Mouse (Mus musculus): Measurements from ENCODE around the gene Kcns1. TPM values are rescaled to one million over a fixed set of nuclear protein-coding genes. Genes with fewer than 3 reads are reported as not detected.
A peak's percentile ranks its signal among the peaks of the same experiment; 100 is the strongest.
"Not testable (repeated sequence)": the region's sequence is repeated elsewhere in the genome, so short reads cannot be mapped to it uniquely, and the experiment has no call there.

Gene Kcns1
- polyA plus RNA-seq (2014; fragmentation: Nextera tagmentation; extraction: Ambion mirVana), result 0.27 and 0.77 TPM in 2 replicates

GRCm38 (mm10) chr2:164170902-164171301 is at the start of gene Kcns1:
TSS of gene Kcns1 (minus strand) at chr2:164171113.
- H3K27ac ChIP-seq (ENCODE audit: low read depth, low read length), result no peak within 1 kb of the TSS
- H3K4me2 ChIP-seq (ENCODE audit: low read length), result peak within 1 kb of the TSS; percentile 53
- H3K9me3 ChIP-seq (replicated peaks; ENCODE audit: control insufficient read depth, low read length), result no peaks in the 10 kb centered on the region
- 1% methylated on average over 29 of the region's 29 CpGs for WGBS
- peaks cover 60% of the 10 kb centered on the region for H3K27me3 ChIP-seq (replicated peaks; ENCODE audit: control insufficient read depth, insufficient read depth, low read length)
- H3K9ac ChIP-seq (ENCODE audit: low read length), result peak within 1 kb of the TSS; percentile 46
- ATAC-seq, result no peak
- H3K4me1 ChIP-seq (ENCODE audit: control insufficient read depth, insufficient read depth, low read length), result 0 out of 2 replicates have a peak, but pooled peaks cover 3% of the 10 kb centered on the region
- H3K36me3 ChIP-seq (ENCODE audit: control insufficient read depth, insufficient read depth, low read length), result no peaks in the 10 kb centered on the region
- peak; percentile 11 for DNase-seq (ENCODE audit: low spot score)
- peak within 1 kb of the TSS; percentile 27 for H3K4me3 ChIP-seq (ENCODE audit: low read depth, low read length)

GRCm38 (mm10) chr2:164219295-164219694 is 48.4 kb upstream of the Kcns1 start:
- no peak overlapping the region for H3K9ac ChIP-seq (ENCODE audit: low read length)
- H3K4me2 ChIP-seq (ENCODE audit: low read length), result no peak overlapping the region
- WGBS, result 83% methylated on average over 9 of the region's 9 CpGs
- ATAC-seq (no peak), DNase-seq (ENCODE audit: low spot score) (no peak)
- H3K9me3 ChIP-seq (replicated peaks; ENCODE audit: control insufficient read depth, low read length), result no peaks in the 10 kb centered on the region
- no peaks in the 10 kb centered on the region for H3K4me1 ChIP-seq (ENCODE audit: control insufficient read depth, insufficient read depth, low read length)
- H3K36me3 ChIP-seq (ENCODE audit: control insufficient read depth, insufficient read depth, low read length), result no peaks in the 10 kb centered on the region
- H3K4me3 ChIP-seq (ENCODE audit: low read depth, low read length), result no peak overlapping the region
- no peak overlapping the region for H3K27ac ChIP-seq (ENCODE audit: low read depth, low read length)
- H3K27me3 ChIP-seq (replicated peaks; ENCODE audit: control insufficient read depth, insufficient read depth, low read length), result no peaks in the 10 kb centered on the region

GRCm38 (mm10) chr2:164212711-164213110 is 41.8 kb upstream of the Kcns1 start:
- Histone ChIP-seq H3K27me3 (replicated peaks; ENCODE audit: control insufficient read depth, insufficient read depth, low read length) (no peaks in the 10 kb centered on the region), H3K27ac (ENCODE audit: low read depth, low read length) (no peak overlapping the region), H3K9me3 (replicated peaks; ENCODE audit: control insufficient read depth, low read length) (no peaks in the 10 kb centered on the region), H3K36me3 (ENCODE audit: control insufficient read depth, insufficient read depth, low read length) (no peaks in the 10 kb centered on the region), H3K4me3 (ENCODE audit: low read depth, low read length) (no peak overlapping the region), H3K4me2 (ENCODE audit: low read length) (no peak overlapping the region), H3K4me1 (ENCODE audit: control insufficient read depth, insufficient read depth, low read length) (no peaks in the 10 kb centered on the region), H3K9ac (ENCODE audit: low read length) (no peak overlapping the region)
- DNase-seq (ENCODE audit: low spot score) (no peak), ATAC-seq (no peak)
- 91% methylated on average over 5 of the region's 5 CpGs for WGBS

- no peak overlapping the region for H3K4me2 ChIP-seq (ENCODE audit: low read length)
- WGBS, result 88% methylated on average over 4 of the region's 4 CpGs
- ATAC-seq, result no peak
- no peaks in the 10 kb centered on the region for H3K36me3 ChIP-seq (ENCODE audit: control insufficient read depth, insufficient read depth, low read length)
- no peak for DNase-seq (ENCODE audit: low spot score)
- H3K27me3 ChIP-seq (replicated peaks; ENCODE audit: control insufficient read depth, insufficient read depth, low read length), result no peaks in the 10 kb centered on the region
- H3K4me3 ChIP-seq (ENCODE audit: low read depth, low read length), result no peak overlapping the region
- no peak overlapping the region for H3K27ac ChIP-seq (ENCODE audit: low read depth, low read length)
- H3K9ac ChIP-seq (ENCODE audit: low read length), result no peak overlapping the region
- H3K9me3 ChIP-seq (replicated peaks; ENCODE audit: control insufficient read depth, low read length), result no peaks in the 10 kb centered on the region
- no peaks in the 10 kb centered on the region for H3K4me1 ChIP-seq (ENCODE audit: control insufficient read depth, insufficient read depth, low read length)
Observed at GRCm38 (mm10) chr2:164210892-164211291, 40.0 kb upstream of the Kcns1 start.

- no peak overlapping the region for H3K4me2 ChIP-seq (ENCODE audit: low read length)
- no peak for DNase-seq (ENCODE audit: low spot score)
- H3K4me1 ChIP-seq (ENCODE audit: control insufficient read depth, insufficient read depth, low read length), result no peaks in the 10 kb centered on the region
- no peaks in the 10 kb centered on the region for H3K27me3 ChIP-seq (replicated peaks; ENCODE audit: control insufficient read depth, insufficient read depth, low read length)
- no peak overlapping the region for H3K4me3 ChIP-seq (ENCODE audit: low read depth, low read length)
- H3K27ac ChIP-seq (ENCODE audit: low read depth, low read length), result no peak overlapping the region
- WGBS, result 91% methylated on average over 4 of the region's 4 CpGs
- H3K9me3 ChIP-seq (replicated peaks; ENCODE audit: control insufficient read depth, low read length), result no peaks in the 10 kb centered on the region
- no peak for ATAC-seq
- H3K36me3 ChIP-seq (ENCODE audit: control insufficient read depth, insufficient read depth, low read length), result no peaks in the 10 kb centered on the region
- H3K9ac ChIP-seq (ENCODE audit: low read length), result no peak overlapping the region
Observed at GRCm38 (mm10) chr2:164206676-164207075, 35.8 kb upstream of the Kcns1 start.

GRCm38 (mm10) chr2:164206011-164206410 is 35.1 kb upstream of the Kcns1 start:
- not testable (repeated sequence) for H3K27me3 ChIP-seq (replicated peaks; ENCODE audit: control insufficient read depth, insufficient read depth, low read length); DNase-seq (ENCODE audit: low spot score); H3K4me3 ChIP-seq (ENCODE audit: low read depth, low read length); H3K4me2 ChIP-seq (ENCODE audit: low read length); H3K9ac ChIP-seq (ENCODE audit: low read length); H3K9me3 ChIP-seq (replicated peaks; ENCODE audit: control insufficient read depth, low read length); H3K4me1 ChIP-seq (ENCODE audit: control insufficient read depth, insufficient read depth, low read length); ATAC-seq; H3K36me3 ChIP-seq (ENCODE audit: control insufficient read depth, insufficient read depth, low read length); H3K27ac ChIP-seq (ENCODE audit: low read depth, low read length)
- whole genome bisulfite sequencing, result 91% methylated on average over 10 of the region's 10 CpGs

GRCm38 (mm10) chr2:164199626-164200327 is 28.9 kb upstream of the Kcns1 start, which contains the start of gene Wfdc15a:
TSS of gene Wfdc15a (minus strand) at chr2:164200130.
- DNase-seq (ENCODE audit: low spot score) (no peak), ATAC-seq (no peak)
- no peaks in the 10 kb centered on the region for H3K27me3 ChIP-seq (replicated peaks; ENCODE audit: control insufficient read depth, insufficient read depth, low read length)
- H3K4me1 ChIP-seq (ENCODE audit: control insufficient read depth, insufficient read depth, low read length), result no peaks in the 10 kb centered on the region
- no peak within 1 kb of the TSS for H3K27ac ChIP-seq (ENCODE audit: low read depth, low read length)
- H3K9me3 ChIP-seq (replicated peaks; ENCODE audit: control insufficient read depth, low read length), result no peaks in the 10 kb centered on the region
- 81% methylated on average over 20 of the region's 20 CpGs for WGBS
- H3K4me3 ChIP-seq (ENCODE audit: low read depth, low read length), result no peak within 1 kb of the TSS
- no peak within 1 kb of the TSS for H3K9ac ChIP-seq (ENCODE audit: low read length)
- H3K36me3 ChIP-seq (ENCODE audit: control insufficient read depth, insufficient read depth, low read length), result no peaks in the 10 kb centered on the region
- no peak within 1 kb of the TSS for H3K4me2 ChIP-seq (ENCODE audit: low read length)

GRCm38 (mm10) chr2:164196700-164196990 is 25.7 kb upstream of the Kcns1 start:
- Histone ChIP-seq H3K9ac (ENCODE audit: low read length) (no peak overlapping the region), H3K4me2 (ENCODE audit: low read length) (no peak overlapping the region), H3K36me3 (ENCODE audit: control insufficient read depth, insufficient read depth, low read length) (no peaks in the 10 kb centered on the region), H3K27ac (ENCODE audit: low read depth, low read length) (no peak overlapping the region), H3K4me3 (ENCODE audit: low read depth, low read length) (no peak overlapping the region), H3K27me3 (replicated peaks; ENCODE audit: control insufficient read depth, insufficient read depth, low read length) (no peaks in the 10 kb centered on the region), H3K4me1 (ENCODE audit: control insufficient read depth, insufficient read depth, low read length) (no peaks in the 10 kb centered on the region), H3K9me3 (replicated peaks; ENCODE audit: control insufficient read depth, low read length) (no peaks in the 10 kb centered on the region)
- ATAC-seq, result no peak
- no peak for DNase-seq (ENCODE audit: low spot score)
- 91% methylated on average over 5 of the region's 5 CpGs for WGBS

- Histone ChIP-seq H3K4me3 (ENCODE audit: low read depth, low read length) (no peak overlapping the region), H3K36me3 (ENCODE audit: control insufficient read depth, insufficient read depth, low read length) (no peaks in the 10 kb centered on the region), H3K27ac (ENCODE audit: low read depth, low read length) (no peak overlapping the region), H3K9me3 (replicated peaks; ENCODE audit: control insufficient read depth, low read length) (no peaks in the 10 kb centered on the region), H3K9ac (ENCODE audit: low read length) (no peak overlapping the region), H3K27me3 (replicated peaks; ENCODE audit: control insufficient read depth, insufficient read depth, low read length) (no peaks in the 10 kb centered on the region), H3K4me1 (ENCODE audit: control insufficient read depth, insufficient read depth, low read length) (no peaks in the 10 kb centered on the region), H3K4me2 (ENCODE audit: low read length) (no peak overlapping the region)
- ATAC-seq, result no peak
- 89% methylated on average over 5 of the region's 5 CpGs for WGBS
- DNase-seq (ENCODE audit: low spot score), result no peak
Observed at GRCm38 (mm10) chr2:164195971-164196699, 25.2 kb upstream of the Kcns1 start.
